Mouse (Mus musculus) B cell, adult 2 months (primary cell): ENCODE measurements at regions not wholly inside any gene's neighbourhood (a gene's known extent, or its start where the extent isn't known, plus 50 kb on each side); places are given as distances from the start of the nearest gene placed in this dataset.
A peak's percentile ranks its signal among the peaks of the same experiment; 100 is the strongest.

ENCODE experiments used
- DNase-seq, 2 experiments: peaks; one replicate each; pipeline ENCODE4 v3.0.0; 2022

DNA sequence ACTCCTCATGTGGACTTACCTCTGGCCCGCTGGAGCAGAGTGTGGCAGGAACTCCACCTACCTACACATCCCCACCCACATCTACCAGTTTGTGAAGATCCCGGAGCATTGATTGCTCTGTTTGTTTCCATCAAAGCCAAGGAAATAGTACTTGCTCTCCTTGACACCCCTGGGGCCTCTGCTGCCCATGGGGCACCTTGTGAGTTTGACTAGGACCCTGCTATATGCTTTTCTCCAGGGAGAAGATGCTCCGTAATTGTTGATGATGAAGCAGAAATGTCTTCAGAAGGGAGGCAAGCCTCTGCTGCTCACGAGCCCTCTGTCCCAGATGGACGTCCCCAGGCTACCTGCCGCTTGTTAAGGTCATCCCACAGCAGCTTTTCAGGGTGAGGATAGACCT, 367.0 kb downstream of the Cd83 start:
- DNase-seq: no peak

GRCm38 (mm10) chr13:44152806-44153613, 368.4 kb downstream of the Cd83 start:
- peak; percentile 4 to 16 for DNase-seq

DNA sequence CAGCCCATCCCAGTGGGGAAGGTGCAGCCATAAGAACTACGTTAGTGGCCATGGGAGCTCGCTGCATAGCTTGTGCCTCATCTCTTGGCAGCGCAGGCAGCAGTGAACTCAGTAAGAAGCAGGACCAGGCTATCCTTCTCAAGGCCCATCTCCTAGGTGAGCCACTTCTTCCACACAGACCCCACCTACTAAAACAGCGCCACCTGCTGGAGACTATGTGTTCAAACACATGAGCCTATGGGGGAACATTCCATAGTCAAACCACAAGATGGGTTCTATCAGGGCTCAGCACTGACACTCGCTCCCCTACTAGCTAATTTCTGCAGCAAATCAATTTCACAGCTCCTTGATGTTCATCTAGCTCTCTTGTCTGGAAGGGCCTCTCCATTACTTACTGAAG, 369.2 kb downstream of the Cd83 start:
- peak; percentile 8 for DNase-seq

GRCm38 (mm10) chr13:44155956-44156355, 371.4 kb downstream of the Cd83 start:
- no peak for DNase-seq

GRCm38 (mm10) chr13:44156546-44156945, 372.0 kb downstream of the Cd83 start:
- DNase-seq: no peak

DNA sequence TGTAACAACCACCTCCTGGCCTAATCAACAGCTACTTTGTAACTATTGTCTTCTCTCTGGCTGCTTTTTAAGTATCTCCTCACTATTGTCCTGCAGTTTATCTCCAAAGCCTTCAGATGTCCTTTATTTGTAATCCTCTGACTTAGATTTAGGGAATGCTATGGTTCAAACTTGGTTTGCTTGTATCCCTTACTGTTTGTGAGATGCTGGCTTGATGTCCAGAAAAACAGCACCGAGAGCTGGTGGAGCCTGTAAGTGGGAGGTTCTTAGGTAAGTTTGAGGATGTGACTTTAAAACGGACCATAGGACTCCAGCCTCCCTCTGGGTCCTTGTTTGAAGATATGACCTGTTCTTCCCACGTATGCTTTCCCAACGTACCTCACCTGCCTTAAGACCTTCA, 372.7 kb downstream of the Cd83 start:
- DNase-seq: no peak

- DNase-seq: no peak
These were observed 373.8 kb downstream of the Cd83 start for GRCm38 (mm10) chr13:44158364-44158763.

- no peak for DNase-seq
These were observed 374.8 kb downstream of the Cd83 start for GRCm38 (mm10) chr13:44159346-44159745.

- DNase-seq: no peak
These were observed 380.2 kb downstream of the Cd83 start for GRCm38 (mm10) chr13:44164746-44165145.

DNA sequence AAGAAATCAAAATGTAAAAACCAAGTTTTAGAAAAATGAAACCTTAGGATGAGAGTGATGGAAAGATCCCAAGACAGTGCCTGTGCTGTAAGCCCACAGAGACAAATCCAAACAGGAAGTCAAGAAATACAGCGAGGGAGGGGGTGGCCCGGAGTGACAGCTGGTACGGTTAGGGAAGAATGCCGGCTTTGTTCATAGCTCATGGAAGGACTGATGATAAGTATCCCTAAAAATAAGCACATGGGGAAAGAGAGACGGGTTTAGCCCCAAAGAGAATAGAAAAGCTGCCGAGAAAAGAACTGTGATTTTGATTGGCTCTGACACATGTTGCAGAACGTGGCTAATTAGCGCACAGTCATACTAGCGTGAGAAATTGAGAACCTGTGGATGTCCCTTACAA, 382.6 kb downstream of the Cd83 start:
- no peak for DNase-seq

DNA sequence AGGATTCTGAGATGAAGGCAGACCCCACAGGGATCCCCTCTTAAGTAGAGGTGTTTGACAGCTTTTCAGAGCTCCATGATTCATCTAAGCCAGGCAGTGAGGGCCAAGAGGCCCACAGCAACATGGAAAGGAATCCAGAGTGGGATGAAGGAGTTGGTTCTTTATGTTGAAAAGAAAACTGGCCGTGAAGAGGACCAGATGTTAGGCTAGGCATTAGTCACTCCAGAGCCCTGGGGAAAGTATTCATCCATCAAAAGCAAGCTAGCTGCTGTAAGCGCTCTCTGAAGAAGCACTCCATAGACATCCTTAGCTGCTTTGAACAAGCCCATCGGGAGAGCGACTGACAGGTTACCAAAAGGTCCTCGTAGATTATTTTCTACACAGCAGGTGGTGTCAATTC, 383.6 kb downstream of the Cd83 start:
- DNase-seq: no peak

DNA sequence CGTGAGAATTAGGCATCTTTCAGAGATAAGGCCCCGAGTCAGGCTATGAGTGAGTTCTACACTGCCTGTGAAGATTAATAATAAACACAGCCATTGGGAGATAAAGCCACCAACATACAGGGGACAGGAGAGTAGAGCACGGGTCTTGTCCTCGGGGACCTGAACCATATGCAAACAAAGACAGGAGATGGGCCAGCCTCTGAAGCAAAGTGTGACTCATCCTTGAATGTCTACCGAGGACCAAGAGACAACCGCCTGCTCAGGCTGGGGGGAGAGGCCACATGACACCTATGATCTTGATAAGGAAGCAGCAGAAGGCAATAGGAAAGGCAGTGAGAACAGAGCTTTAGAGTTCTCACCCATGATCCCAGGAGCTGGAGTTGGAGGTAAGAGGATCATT, 387.1 kb downstream of the Cd83 start:
- peak; percentile 9 for DNase-seq

DNA sequence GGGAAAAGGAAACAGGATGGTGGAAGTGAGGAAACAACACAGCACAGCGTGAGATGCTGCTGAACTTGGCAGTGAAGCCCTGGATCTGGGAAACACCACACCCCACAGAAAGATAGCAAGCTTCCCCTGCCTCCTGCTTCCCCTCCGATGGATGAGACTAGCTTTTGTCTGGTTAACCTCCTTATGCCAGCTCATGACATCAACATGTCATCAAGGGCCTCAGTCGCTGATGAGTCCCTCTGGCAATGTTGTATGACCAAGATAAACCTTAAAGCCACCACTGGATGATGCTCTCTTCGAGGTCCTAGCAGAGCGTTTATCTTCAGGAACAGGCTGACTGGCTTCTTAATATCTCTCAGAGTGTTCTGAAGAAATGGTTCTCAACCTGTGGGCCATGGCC, 388.1 kb downstream of the Cd83 start:
- no peak for DNase-seq

GRCm38 (mm10) chr13:44174236-44174635, 389.7 kb downstream of the Cd83 start:
- DNase-seq: no peak

DNA sequence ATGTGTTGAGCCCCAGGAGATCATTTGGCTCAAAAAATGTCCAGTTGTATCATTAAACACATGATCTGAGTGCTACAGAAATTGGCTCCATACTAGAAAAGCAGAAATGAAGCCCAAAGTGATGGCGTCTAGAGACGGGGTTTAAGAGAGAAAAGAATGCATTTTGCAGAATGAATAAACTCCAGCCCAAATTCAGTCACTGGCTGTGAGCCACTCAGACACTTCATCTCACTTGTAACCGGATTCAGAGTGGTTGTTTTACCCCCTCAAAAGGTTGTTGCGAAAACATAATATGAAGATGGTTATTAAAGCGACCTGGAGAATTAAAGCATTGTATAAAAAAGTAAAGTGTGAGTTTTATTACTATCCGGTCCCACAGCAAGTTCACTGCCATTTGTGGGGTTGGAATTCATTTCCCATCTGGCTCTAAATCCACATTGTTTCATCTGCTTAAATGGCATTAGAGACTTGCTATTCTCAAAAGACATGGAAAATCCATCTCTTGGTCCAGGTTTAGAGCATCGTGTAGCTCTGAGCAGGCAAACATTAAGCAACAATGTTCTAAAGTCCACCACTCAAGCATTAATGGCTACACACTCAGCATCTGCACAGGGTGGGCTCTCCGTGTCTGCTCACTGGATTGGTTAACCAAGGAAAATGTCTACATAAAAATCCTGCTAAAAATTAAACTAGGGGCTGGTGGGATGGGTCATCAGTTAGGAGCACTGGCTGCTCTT, 390.9 kb downstream of the Cd83 start:
- no peak for DNase-seq

- no peak for DNase-seq
These were observed 391.5 kb downstream of the Cd83 start for GRCm38 (mm10) chr13:44176121-44176520.

- no peak for DNase-seq
These were observed 393.4 kb downstream of the Cd83 start for GRCm38 (mm10) chr13:44178006-44178405.

DNA sequence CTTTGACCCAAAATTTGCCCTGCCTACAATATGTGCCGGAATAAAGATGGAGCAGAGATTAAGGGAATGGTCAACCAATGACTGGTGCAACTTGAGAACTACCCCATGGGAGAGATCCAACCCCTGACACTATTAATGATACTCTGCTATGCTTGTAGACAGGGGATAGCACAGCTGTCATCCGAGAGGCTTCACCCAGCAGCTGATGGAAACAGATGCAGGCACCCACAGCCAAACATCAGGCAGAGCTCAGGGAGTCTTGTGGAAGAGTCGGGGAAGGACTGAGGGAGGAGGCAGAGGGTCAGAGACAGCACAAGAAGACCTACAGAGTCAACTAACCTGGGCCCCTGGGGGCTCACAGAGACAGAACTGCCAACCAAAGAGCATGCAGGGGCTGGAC, 395.8 kb downstream of the Cd83 start:
- no peak for DNase-seq

DNA sequence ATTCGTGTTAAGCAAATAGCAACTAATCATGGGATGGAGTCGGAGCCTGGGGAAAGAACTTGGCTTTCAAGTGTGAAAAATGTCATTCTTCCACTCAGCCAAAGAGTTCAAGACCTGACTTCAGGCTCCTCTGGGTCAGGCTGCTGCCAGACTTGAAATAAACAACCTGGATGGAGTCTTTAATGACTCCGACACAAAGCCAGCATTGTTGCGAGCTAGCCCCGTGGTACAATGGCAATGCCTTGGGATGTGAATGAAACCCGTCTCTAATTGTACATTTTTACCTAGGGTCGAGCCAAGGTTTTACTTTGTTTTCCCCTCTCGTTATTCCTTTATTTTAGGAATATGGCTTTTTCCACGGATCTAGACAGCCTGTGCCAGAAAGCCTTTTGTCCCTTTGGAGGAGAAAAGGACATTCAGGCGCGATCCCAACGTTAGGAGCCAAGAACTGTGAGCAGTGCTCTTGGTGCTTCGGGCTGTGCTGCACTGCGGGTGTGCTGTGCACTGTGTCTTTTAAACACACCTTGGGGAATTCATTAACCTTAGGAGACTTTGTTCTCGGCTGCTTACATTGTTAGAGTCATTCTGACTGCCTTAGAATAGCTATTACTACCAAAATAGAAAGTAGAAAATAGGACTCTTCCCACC, 398.1 kb downstream of the Cd83 start:
- DNase-seq: no peak

GRCm38 (mm10) chr13:44195365-44195764, 410.8 kb downstream of the Cd83 start:
- DNase-seq: no peak

DNA sequence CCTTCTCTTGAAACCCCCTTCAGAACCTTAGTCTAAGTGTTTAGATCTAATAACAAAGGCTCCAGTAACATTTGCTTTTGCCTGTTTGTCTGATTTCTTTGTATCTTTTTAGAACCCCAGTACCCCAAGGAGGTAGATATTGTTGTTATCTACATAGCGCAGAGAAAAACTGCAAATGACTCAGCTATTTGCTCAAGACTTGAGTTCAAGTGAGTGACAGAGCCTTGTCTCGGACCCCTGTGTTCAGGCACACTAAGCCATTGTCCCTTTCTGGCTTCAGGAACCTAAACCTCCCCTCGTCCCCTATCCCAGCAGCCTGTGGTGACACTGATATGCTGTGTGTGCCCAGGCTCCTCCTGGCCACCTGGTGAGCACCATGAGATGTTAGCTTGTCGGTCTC, 421.5 kb downstream of the Cd83 start:
- DNase-seq: no peak

DNA sequence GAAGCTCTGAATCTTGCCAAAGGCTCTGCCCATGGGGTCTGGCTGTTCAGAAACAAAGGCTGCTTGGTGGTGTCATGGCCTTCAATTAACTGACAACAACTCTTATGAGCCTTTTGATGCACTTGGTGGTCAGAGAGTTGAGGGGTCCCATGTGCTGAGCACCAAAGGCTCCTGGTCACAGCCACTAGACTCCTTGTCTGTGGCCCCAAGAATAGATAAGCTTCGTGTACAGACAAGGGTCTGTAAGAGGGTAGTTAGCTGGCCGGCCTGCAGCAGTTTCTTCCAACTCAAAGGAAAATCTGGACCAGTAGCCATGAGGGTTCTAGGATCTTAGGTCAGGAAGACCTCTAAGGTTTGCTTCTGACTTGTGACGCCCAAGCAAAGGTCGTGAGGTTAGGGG, 421.9 kb downstream of the Cd83 start:
- DNase-seq: no peak

DNA sequence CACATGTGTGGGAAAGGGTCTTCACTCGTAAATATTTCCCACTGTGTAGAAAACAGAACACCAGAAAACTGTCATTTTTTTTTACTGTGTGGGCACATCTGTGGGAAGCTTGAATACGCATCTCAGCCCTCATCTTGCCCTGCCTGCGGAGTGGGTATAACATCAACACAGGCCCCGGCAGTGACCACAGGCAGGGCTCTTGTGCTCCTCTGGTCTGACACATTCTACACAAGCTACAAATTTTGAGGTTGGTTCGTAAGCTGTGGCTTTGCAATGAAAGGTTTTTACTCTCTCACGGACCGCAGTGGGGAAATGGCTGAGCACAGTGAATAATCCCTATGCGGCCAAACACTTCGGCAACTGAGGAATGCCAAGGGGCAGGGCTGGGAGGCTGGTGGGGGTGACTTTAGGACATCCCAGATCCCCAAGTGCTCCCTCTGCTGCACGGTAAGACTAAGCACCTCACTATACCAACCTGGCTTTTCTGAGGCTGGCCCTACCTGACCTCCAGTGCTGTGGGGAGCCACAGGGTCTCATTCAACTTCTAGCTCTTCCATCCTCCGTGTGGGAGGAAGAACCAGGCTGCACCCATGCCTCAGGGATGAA, 422.9 kb downstream of the Cd83 start:
- DNase-seq: no peak

DNA sequence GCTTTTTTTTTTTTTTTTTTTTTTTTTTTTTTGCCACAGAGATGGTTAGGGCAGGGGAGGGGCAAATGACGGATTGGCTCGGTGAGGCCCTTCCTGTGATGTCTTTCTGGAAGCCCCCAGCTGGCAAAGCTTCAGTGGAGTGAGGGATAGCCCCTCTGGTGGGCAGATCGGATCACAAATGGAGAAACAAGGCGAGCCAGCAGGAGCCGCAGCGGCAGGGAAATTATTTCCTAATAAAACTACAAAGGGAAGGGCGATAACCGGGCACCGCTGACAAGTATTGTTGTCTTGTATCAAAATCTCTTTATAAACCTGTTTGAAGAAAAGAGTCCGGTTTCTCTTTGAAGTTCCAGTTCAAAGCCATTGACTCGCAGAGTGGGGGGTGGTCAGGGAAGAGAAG, 424.5 kb downstream of the Cd83 start:
- no peak for DNase-seq
